ENCODE assay signal across 27 mouse cellular contexts in genomic region chr11:55594411-55594810, GRCm38 (mm10). TPM values are rescaled to one million over a fixed set of nuclear protein-coding genes. Genes with fewer than 3 reads are reported as not detected.
"Had no signal": no experiment of that assay in that cellular context is flagged by ENCODE, and none has a peak within 500 bp of the region (broad histone marks: within the 10 kb centered on the region; RNA-seq: fewer than 3 reads in every experiment).

No protein-coding gene starts in this region.

- H3K4me3 ChIP-seq: kidney, embryonic 15.5 days; left cerebral cortex, adult 2 months; limb, embryonic 12.5 days; limb, embryonic 15.5 days; lung, embryonic 15.5 days; megakaryocyte, embryonic 14.5 days; midbrain, embryonic 10.5 days; midbrain, embryonic 13.5 days; myocyte had no signal

- H3K27me3 ChIP-seq: kidney, embryonic 15.5 days; limb, embryonic 12.5 days; limb, embryonic 15.5 days; lung, embryonic 15.5 days; megakaryocyte, embryonic 14.5 days had no signal

- DNase-seq: kidney, adult 8-10 months; kidney, postnatal 10 days; kidney, postnatal 36 days; layer of hippocampus, postnatal 36 days; liver, postnatal 0 days; lung, postnatal 10 days; lung, postnatal 36 days; thymus, adult 18-20 months; thymus, postnatal 36 days had no signal

- H3K9ac ChIP-seq: kidney, embryonic 15.5 days; limb, embryonic 12.5 days; limb, embryonic 15.5 days; liver, embryonic 14.5 days; liver, postnatal 0 days; lung, embryonic 15.5 days; midbrain, embryonic 13.5 days had no signal

- H3K4me1 ChIP-seq: kidney, embryonic 15.5 days; limb, embryonic 12.5 days; limb, embryonic 15.5 days; lung, embryonic 15.5 days; megakaryocyte, embryonic 14.5 days; midbrain, embryonic 10.5 days; midbrain, embryonic 13.5 days had no signal

- H3K4me2 ChIP-seq: kidney, embryonic 15.5 days; limb, embryonic 12.5 days; limb, embryonic 15.5 days; liver, embryonic 11.5 days; lung, embryonic 15.5 days; midbrain, embryonic 13.5 days had no signal

- H3K9me3 ChIP-seq: kidney, embryonic 15.5 days; limb, embryonic 12.5 days; limb, embryonic 15.5 days; lung, embryonic 15.5 days; megakaryocyte, embryonic 14.5 days; midbrain, embryonic 10.5 days; midbrain, embryonic 13.5 days had no signal

- ATAC-seq: liver, postnatal 0 days; midbrain, embryonic 13.5 days; midbrain, embryonic 16.5 days had no signal

- H3K27ac ChIP-seq: kidney, embryonic 15.5 days; left cerebral cortex, adult 2 months; limb, embryonic 12.5 days; limb, embryonic 15.5 days; liver, embryonic 14.5 days; lung, embryonic 15.5 days; midbrain, embryonic 10.5 days; midbrain, embryonic 13.5 days had no signal

- H3K36me3 ChIP-seq: kidney, embryonic 15.5 days; limb, embryonic 12.5 days; limb, embryonic 15.5 days; lung, embryonic 15.5 days; midbrain, embryonic 10.5 days; midbrain, embryonic 13.5 days had no signal

RNA-seq across cellular contexts. Expression of gene Glra1, which starts 13.6 kb away (rescaled TPM):
- total RNA-seq: monocyte, adult 5-6 weeks had no signal
- polyA plus RNA-seq: kidney, embryonic 15.5 days; limb, embryonic 12.5 days; liver, embryonic 11.5 days; liver, embryonic 14.5 days; liver, postnatal 0 days; lung, embryonic 15.5 days; small intestine, adult 2 months; spleen, adult 2 months; stomach, embryonic 16.5 days; testis, adult 2 months; urinary bladder, adult 2 months had no signal
